Mouse (Mus musculus) limb, embryonic 14.5 days (tissue): Measurements from ENCODE around the gene Camk2d. TPM values are rescaled to one million over a fixed set of nuclear protein-coding genes. Genes with fewer than 3 reads are reported as not detected.

Experiments used
- ATAC-seq: fragments of 200-750 bp; cut with Nextera tagmentation; 2 replicates; pipeline ENCODE4 v1.8.0; 2017; ENCODE audit warnings: low read depth, moderate number of reproducible peaks, moderate TSS enrichment; ENCODE audit not compliant: low FRiP score
- DNase-seq: peaks from one replicate; pipeline ENCODE4 v3.0.0-alpha.2; 2015; ENCODE audit warnings: low spot score
- H3K27ac ChIP-seq: fragments of 300-500 bp; sonication (generic); replicated peaks from 2 replicates; pipeline ENCODE4 v1.5.1; 2014; ENCODE audit warnings: low read depth, mild to moderate bottlenecking, low read length, moderate library complexity, mixed read lengths
- H3K27me3 ChIP-seq: fragments of 300-500 bp; sonication (generic); 2 replicates; pipeline ENCODE4 v1.6.1; 2014; ENCODE audit warnings: low read length, mixed read lengths; ENCODE audit not compliant: control insufficient read depth, insufficient read depth
- H3K36me3 ChIP-seq: fragments of 300-500 bp; sonication (generic); 2 replicates; pipeline ENCODE4 v1.6.1; 2014; ENCODE audit warnings: mild to moderate bottlenecking, low read length, moderate library complexity, mixed read lengths; ENCODE audit not compliant: control insufficient read depth, insufficient read depth
- H3K4me1 ChIP-seq: fragments of 300-500 bp; sonication (generic); 2 replicates; pipeline ENCODE4 v1.6.1; 2014; ENCODE audit warnings: antibody characterized with exemption, low read length, mixed read lengths; ENCODE audit not compliant: control insufficient read depth, insufficient read depth
- H3K4me2 ChIP-seq: fragments of 300-500 bp; sonication (generic); replicated peaks from 2 replicates; pipeline ENCODE4 v1.6.1; 2014; ENCODE audit warnings: low read depth, mild to moderate bottlenecking, low read length, moderate library complexity; ENCODE audit not compliant: severe bottlenecking
- H3K4me3 ChIP-seq: fragments of 300-500 bp; sonication (generic); replicated peaks from 2 replicates; pipeline ENCODE4 v1.5.1; 2014; ENCODE audit warnings: low read length
- H3K9ac ChIP-seq: fragments of 300-500 bp; sonication (generic); 2 replicates; pipeline ENCODE4 v1.6.1; 2014; ENCODE audit warnings: mild to moderate bottlenecking, low read depth, low read length, moderate library complexity; ENCODE audit not compliant: severe bottlenecking
- H3K9me3 ChIP-seq: fragments of 300-500 bp; sonication (generic); 2 replicates; pipeline ENCODE4 v1.6.1; 2016; ENCODE audit warnings: low read length; ENCODE audit not compliant: control insufficient read depth
- POLR2A ChIP-seq: fragments of 200-500 bp; IDR thresholded peaks from 2 replicates; pipeline ENCODE4 v1.8.0; 2012; ENCODE audit warnings: inconsistent platforms, mild to moderate bottlenecking, moderate library complexity, borderline replicate concordance; ENCODE audit not compliant: insufficient read depth, insufficient read length; ENCODE audit errors: extremely low read depth
- whole genome bisulfite sequencing: fragments of 180-500 bp; shearing (Covaris S2); extraction: QIAGEN DNeasy Blood & Tissue Kit; methylation state at CpG from one replicate; pipeline ENCODE4 v1.1.7; 2014; 5-methylcytosine and 5-hydroxymethylcytosine counted together
- polyA plus RNA-seq, 2 experiments: library from polyadenylated mRNA; depleted of rRNA in 1 of 2; stranded (reverse) in 1 of 2; unstranded in 1 of 2; fragments of >200 nt; fragmentation: Nextera tagmentation in 1 of 2; extraction: Ambion mirVana in 1 of 2; gene quantifications; 2 replicates each; pipeline versions ENCODE4 v1.2.1 to v1.2.3; 2012 to 2014

Gene Camk2d
- polyA plus RNA-seq, 2 experiments, result 37.4 to 40.0 TPM

DNA sequence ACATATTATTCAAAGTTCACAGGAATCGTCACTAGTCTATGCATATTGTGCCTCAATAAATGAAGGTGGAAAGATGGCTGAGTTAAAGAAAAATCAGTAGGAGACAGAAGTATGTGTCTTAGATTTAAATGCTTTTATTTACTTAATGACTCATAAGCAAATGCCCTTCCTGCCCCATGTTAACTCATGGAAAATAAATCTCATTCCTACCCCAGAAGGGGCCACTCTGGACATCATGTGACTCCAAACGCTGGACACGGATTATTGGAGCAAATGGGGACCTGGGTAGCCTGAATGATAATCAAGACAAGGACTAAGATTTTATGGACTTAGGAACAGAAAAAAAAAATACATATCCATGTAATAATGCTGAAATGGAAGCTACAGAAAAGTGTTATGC is 151.5 kb downstream of the Camk2d start:
- Histone ChIP-seq H3K9me3 (no peaks in the 10 kb centered on the region), H3K4me3 (no peak overlapping the region), H3K27me3 (no peaks in the 10 kb centered on the region), H3K9ac (no peak overlapping the region), H3K27ac (no peak overlapping the region), H3K36me3 (no peaks in the 10 kb centered on the region), H3K4me2 (no peak overlapping the region), H3K4me1 (no peaks in the 10 kb centered on the region)
- ATAC-seq (no peak), DNase-seq (no peak)
- 81% methylated on average over 3 of the region's 3 CpGs for WGBS
- TF ChIP-seq POLR2A, result no peak

DNA sequence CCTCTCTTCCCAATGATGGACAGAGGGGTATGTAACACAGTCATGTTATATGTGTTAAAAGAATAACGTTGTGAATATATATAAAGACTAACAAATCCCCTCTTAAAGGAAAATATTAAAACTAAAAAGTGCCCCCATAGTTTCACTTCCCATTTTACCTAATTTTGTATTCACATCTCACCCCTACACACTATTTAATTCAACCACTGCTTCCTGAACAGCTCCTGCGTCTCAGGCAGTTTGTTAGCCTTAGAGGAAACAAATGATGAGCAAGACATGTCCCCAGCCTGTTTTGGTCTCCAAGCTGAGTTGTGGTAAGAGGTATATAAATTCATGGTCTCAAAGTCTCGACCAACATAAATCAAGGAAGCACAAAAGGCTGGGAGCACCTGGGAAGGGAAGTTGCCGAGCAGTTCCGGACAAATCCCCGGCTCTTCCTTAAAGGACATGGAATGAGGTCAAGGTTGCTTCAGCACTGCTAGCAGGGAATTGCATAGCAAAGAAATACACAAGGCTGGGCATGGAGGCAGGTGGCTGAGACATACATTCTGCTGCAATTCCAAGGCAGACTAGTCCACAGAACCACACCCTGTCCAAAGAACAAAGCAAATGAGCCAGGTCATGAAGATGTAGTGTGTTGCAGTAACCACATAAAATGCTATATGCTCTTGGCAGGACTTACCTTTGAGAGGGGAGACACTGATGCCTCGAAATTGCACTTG is 155.4 kb downstream of the Camk2d start:
- DNase-seq, result no peak
- H3K4me3 ChIP-seq, result no peak overlapping the region
- no peaks in the 10 kb centered on the region for H3K4me1 ChIP-seq
- 80% methylated on average over 7 of the region's 7 CpGs for WGBS
- TF ChIP-seq POLR2A, result no peak
- no peak for ATAC-seq
- H3K27me3 ChIP-seq, result no peaks in the 10 kb centered on the region
- H3K27ac ChIP-seq, result no peak overlapping the region
- no peak overlapping the region for H3K4me2 ChIP-seq
- no peaks in the 10 kb centered on the region for H3K36me3 ChIP-seq
- H3K9ac ChIP-seq, result no peak overlapping the region
- no peaks in the 10 kb centered on the region for H3K9me3 ChIP-seq

DNA sequence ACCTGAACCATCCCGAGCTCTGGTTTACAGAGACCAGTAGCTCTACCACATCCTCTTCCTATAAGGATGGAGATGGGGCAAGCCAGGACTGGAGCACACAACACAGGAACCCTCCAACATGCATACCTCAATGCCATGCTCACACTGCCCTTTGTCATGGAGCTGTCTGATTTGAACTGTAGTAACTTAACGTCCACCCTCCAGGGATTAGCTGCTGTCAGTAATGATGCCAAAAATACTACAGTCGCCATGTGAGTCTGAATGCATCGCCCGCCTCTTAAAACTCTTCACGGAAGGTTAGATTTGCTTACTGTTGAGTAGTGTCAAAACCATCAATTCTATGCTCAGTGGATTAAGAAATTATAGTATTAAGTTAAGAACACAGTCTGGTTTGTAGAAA is 156.9 kb downstream of the Camk2d start:
- no peaks in the 10 kb centered on the region for H3K27me3 ChIP-seq
- no peak overlapping the region for H3K9ac ChIP-seq
- H3K4me3 ChIP-seq, result no peak overlapping the region
- no peaks in the 10 kb centered on the region for H3K9me3 ChIP-seq
- H3K4me2 ChIP-seq, result no peak overlapping the region
- no peaks in the 10 kb centered on the region for H3K36me3 ChIP-seq
- ATAC-seq (no peak), DNase-seq (no peak)
- WGBS, result 82% methylated on average over 6 of the region's 6 CpGs
- no peak for TF ChIP-seq POLR2A
- no peak overlapping the region for H3K27ac ChIP-seq
- H3K4me1 ChIP-seq, result no peaks in the 10 kb centered on the region

DNA sequence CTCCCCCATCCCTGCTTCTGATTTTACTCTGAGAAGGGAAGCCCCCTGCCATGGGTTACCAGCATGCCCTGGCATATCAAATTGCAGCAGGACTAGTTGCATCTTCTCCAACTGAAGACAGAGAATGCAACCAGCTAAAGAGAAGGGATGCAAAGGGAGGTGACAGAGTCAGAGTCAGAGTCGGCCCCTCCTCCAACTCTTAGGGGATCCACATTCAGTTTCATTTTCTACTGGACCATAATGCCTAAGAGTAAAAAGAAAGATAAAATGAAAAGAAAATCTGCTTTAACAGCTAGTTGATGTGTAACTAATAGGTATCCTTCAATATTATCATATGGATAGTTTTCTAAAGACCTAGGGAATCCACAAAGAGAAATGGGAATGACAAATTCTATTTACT is 162.3 kb downstream of the Camk2d start:
- no peaks in the 10 kb centered on the region for H3K9me3 ChIP-seq
- no peak for ATAC-seq
- H3K27ac ChIP-seq, result no peak overlapping the region
- H3K27me3 ChIP-seq, result no peaks in the 10 kb centered on the region
- no peaks in the 10 kb centered on the region for H3K36me3 ChIP-seq
- no peak for TF ChIP-seq POLR2A
- WGBS, result 93% methylated on average over 1 of the region's 1 CpGs
- H3K4me2 ChIP-seq, result no peak overlapping the region
- H3K4me3 ChIP-seq, result no peak overlapping the region
- DNase-seq, result no peak
- no peaks in the 10 kb centered on the region for H3K4me1 ChIP-seq
- H3K9ac ChIP-seq, result no peak overlapping the region

DNA sequence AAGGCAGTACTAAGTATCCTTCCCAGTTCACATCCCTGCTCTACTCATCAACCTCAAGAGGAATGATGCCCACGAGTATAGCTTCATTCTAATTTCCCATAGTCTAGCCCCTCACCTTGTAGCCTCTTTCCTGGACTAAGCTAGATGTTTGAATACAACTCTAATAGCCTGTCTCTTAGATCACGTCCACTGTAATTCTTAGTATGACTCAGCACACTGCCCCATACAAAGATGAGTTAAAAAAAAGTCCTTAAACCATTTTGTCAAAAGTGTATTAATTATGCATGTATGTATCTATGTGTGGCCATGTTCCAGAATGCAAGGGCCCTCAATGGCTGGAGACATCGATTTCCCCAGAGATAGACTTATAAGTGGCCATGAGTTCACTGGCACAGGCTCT is 164.5 kb downstream of the Camk2d start:
- DNase-seq (no peak), ATAC-seq (no peak)
- H3K36me3 ChIP-seq, result no peaks in the 10 kb centered on the region
- WGBS, result 82% methylated on average over 3 of the region's 3 CpGs
- no peak for TF ChIP-seq POLR2A
- no peaks in the 10 kb centered on the region for H3K27me3 ChIP-seq
- no peaks in the 10 kb centered on the region for H3K9me3 ChIP-seq
- H3K4me3 ChIP-seq, result no peak overlapping the region
- H3K4me1 ChIP-seq, result no peaks in the 10 kb centered on the region
- no peak overlapping the region for H3K27ac ChIP-seq
- H3K4me2 ChIP-seq, result no peak overlapping the region
- no peak overlapping the region for H3K9ac ChIP-seq
